Mouse (Mus musculus) liver, embryonic 15.5 days (tissue): ENCODE data around the gene Khdc4. TPM values are rescaled to one million over a fixed set of nuclear protein-coding genes. Genes with fewer than 3 reads are reported as not detected.

Experiments used
- ATAC-seq: fragments of 200-750 bp; cut with Nextera tagmentation; 2 replicates; pipeline ENCODE4 v1.8.0; 2017; ENCODE audit warnings: moderate number of reproducible peaks, mild to moderate bottlenecking, moderate library complexity; ENCODE audit not compliant: insufficient read depth
- H3K27ac ChIP-seq: fragments of 300-500 bp; sonication (generic); replicated peaks from 2 replicates; pipeline ENCODE4 v1.5.1; 2015; ENCODE audit warnings: mild to moderate bottlenecking, inconsistent platforms
- H3K27me3 ChIP-seq: fragments of 300-500 bp; sonication (generic); 2 replicates; pipeline ENCODE4 v1.6.1; 2015; ENCODE audit warnings: mild to moderate bottlenecking, inconsistent platforms
- H3K36me3 ChIP-seq: fragments of 300-500 bp; sonication (generic); replicated peaks from 2 replicates; pipeline ENCODE4 v1.6.1; 2015; ENCODE audit warnings: moderate library complexity, mild to moderate bottlenecking, inconsistent platforms
- H3K4me1 ChIP-seq: fragments of 300-500 bp; sonication (generic); replicated peaks from 2 replicates; pipeline ENCODE4 v1.6.1; 2015; ENCODE audit warnings: inconsistent platforms
- H3K4me2 ChIP-seq: fragments of 300-500 bp; sonication (generic); 2 replicates; pipeline ENCODE4 v1.6.1; 2015; ENCODE audit warnings: moderate library complexity, mild to moderate bottlenecking, inconsistent platforms
- H3K4me3 ChIP-seq: fragments of 300-500 bp; sonication (generic); replicated peaks from 2 replicates; pipeline ENCODE4 v1.5.1; 2015; ENCODE audit warnings: mild to moderate bottlenecking, inconsistent platforms
- H3K9ac ChIP-seq: fragments of 300-500 bp; sonication (generic); 2 replicates; pipeline ENCODE4 v1.6.1; 2015; ENCODE audit warnings: moderate library complexity, mild to moderate bottlenecking, inconsistent platforms
- H3K9me3 ChIP-seq: fragments of 300-500 bp; sonication (generic); replicated peaks from 2 replicates; pipeline ENCODE4 v1.6.1; 2016; ENCODE audit warnings: inconsistent platforms
- WGBS: fragments of 180-500 bp; shearing (Covaris S2); methylation state at CpG from one replicate; pipeline ENCODE4 v1.1.7; 2015; ENCODE audit warnings: mixed read lengths; ENCODE audit not compliant: insufficient replicate concordance; 5-methylcytosine and 5-hydroxymethylcytosine counted together
- polyA plus RNA-seq: library from polyadenylated mRNA; unstranded; fragments of >200 nt; fragmentation: Nextera tagmentation; extraction: Ambion mirVana; gene quantifications from 2 replicates; pipeline ENCODE4 v1.2.1, GENCODE M21; 2015

Khdc4 gene
- polyA plus RNA-seq, 1 experiment from 2014 or later = 23.9 TPM

DNA sequence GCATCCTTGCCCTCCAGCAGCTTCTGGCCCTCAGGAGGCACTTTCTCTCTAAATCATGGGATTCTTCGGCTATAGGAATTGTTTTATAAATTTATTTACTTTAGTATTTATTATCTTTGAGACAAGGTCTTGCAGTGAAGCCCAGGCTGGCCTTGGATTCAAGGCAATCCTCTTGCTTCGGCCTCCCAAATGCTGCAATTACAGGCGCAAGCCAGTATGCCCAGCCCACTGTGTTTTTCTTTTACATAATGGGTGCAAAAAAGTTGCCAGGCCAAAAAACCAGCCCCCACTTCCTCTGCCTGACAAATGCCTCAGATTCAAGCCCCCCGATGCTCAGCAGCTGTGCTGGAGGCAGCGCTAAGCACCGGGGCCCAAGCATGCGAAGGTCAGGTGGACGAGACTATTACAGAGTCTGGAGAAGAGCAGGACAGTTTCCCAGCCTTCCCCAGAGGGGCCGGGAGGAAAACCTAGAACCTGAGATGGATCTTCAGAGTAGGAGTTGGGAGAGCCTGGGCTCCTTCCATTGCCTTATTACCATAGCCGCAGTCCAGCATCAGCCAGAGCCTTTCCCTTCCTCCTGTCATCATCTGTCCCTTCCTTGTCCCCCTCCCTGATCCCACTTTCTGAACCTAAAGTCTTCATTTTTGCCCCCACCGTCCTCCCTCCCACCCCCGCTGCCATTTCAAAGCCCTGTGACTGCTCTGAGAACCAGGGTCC is 37.0 kb upstream of the Khdc4 start:
- Histone ChIP-seq H3K4me3 (no peak overlapping the region), H3K27me3 (no peaks in the 10 kb centered on the region), H3K4me2 (no peak overlapping the region), H3K9ac (no peak overlapping the region), H3K4me1 (0 out of 2 replicates have a peak, but pooled peaks cover 4% of the 10 kb centered on the region), H3K27ac (no peak overlapping the region), H3K9me3 (no peaks in the 10 kb centered on the region), H3K36me3 (peaks cover 37% of the 10 kb centered on the region)
- 70% methylated on average over 12 of the region's 12 CpGs for WGBS
- ATAC-seq = no peak

DNA sequence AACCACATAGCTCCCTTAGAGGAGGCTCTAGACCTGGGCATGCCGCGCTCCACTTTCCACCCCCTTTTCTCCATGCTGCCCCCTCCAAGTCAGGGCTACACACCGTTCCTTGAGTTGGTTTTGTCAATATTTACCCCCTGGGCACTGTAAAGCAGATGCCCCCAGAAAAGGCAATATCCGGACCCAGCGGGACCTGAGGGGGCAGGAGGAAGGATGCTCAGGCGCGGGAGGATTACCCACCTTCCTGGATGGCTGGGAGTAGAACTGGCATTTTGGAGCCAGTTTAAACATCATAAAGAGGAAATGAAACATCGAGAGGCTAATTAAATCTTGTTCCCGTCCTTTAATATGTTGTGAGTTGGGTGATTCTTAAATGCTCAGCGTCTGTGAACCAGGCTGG is 36.4 kb upstream of the Khdc4 start:
- no peaks in the 10 kb centered on the region for H3K9me3 ChIP-seq
- H3K9ac ChIP-seq = no peak overlapping the region
- 67% methylated on average over 10 of the region's 10 CpGs for WGBS
- no peak for ATAC-seq
- H3K36me3 ChIP-seq = peaks cover 32% of the 10 kb centered on the region
- H3K4me1 ChIP-seq = 0 out of 2 replicates have a peak, but pooled peaks cover 4% of the 10 kb centered on the region
- H3K27ac ChIP-seq = no peak overlapping the region
- no peak overlapping the region for H3K4me3 ChIP-seq
- H3K4me2 ChIP-seq = no peak overlapping the region
- H3K27me3 ChIP-seq = no peaks in the 10 kb centered on the region

GRCm38 (mm10) chr3:88649967-88650366 is 35.6 kb upstream of the Khdc4 start:
- no peak for ATAC-seq

GRCm38 (mm10) chr3:88650713-88651504 is 34.7 kb upstream of the Khdc4 start:
- H3K36me3 ChIP-seq = peaks cover 21% of the 10 kb centered on the region
- H3K27ac ChIP-seq = no peak overlapping the region
- 0 out of 2 replicates have a peak, but pooled peaks cover 4% of the 10 kb centered on the region for H3K4me1 ChIP-seq
- no peaks in the 10 kb centered on the region for H3K27me3 ChIP-seq
- WGBS = 46% methylated on average over 13 of the region's 13 CpGs
- no peaks in the 10 kb centered on the region for H3K9me3 ChIP-seq
- ATAC-seq = no peak
- no peak overlapping the region for H3K4me2 ChIP-seq
- no peak overlapping the region for H3K9ac ChIP-seq
- no peak overlapping the region for H3K4me3 ChIP-seq

More at GRCm38 (mm10) chr3:88649967-88650366, 35.6 kb upstream of the Khdc4 start:
- H3K9ac ChIP-seq = no peak overlapping the region
- no peaks in the 10 kb centered on the region for H3K27me3 ChIP-seq
- H3K27ac ChIP-seq = no peak overlapping the region
- WGBS = 79% methylated on average over 13 of the region's 13 CpGs
- no peaks in the 10 kb centered on the region for H3K9me3 ChIP-seq
- H3K4me1 ChIP-seq = 0 out of 2 replicates have a peak, but pooled peaks cover 4% of the 10 kb centered on the region
- no peak overlapping the region for H3K4me3 ChIP-seq
- H3K4me2 ChIP-seq = no peak overlapping the region
- H3K36me3 ChIP-seq = peaks cover 25% of the 10 kb centered on the region

- Histone ChIP-seq H3K9me3 (no peaks in the 10 kb centered on the region), H3K4me1 (0 out of 2 replicates have a peak, but pooled peaks cover 4% of the 10 kb centered on the region), H3K4me3 (no peak overlapping the region), H3K27me3 (no peaks in the 10 kb centered on the region), H3K4me2 (no peak overlapping the region), H3K9ac (no peak overlapping the region), H3K27ac (no peak overlapping the region), H3K36me3 (peaks cover 11% of the 10 kb centered on the region)
- WGBS = 45% methylated on average over 18 of the region's 18 CpGs
- no peak for ATAC-seq
Measured at GRCm38 (mm10) chr3:88651669-88652618, 33.7 kb upstream of the Khdc4 start.

- Histone ChIP-seq H3K36me3 (0 out of 2 replicates have a peak, but pooled peaks cover 3% of the 10 kb centered on the region), H3K27ac (no peak within 1 kb of the TSS), H3K9ac (no peak within 1 kb of the TSS), H3K9me3 (no peaks in the 10 kb centered on the region), H3K27me3 (no peaks in the 10 kb centered on the region), H3K4me2 (no peak within 1 kb of the TSS), H3K4me1 (0 out of 2 replicates have a peak, but pooled peaks cover 4% of the 10 kb centered on the region), H3K4me3 (no peak within 1 kb of the TSS)
- WGBS = 75% methylated on average over 17 of the region's 17 CpGs
- no peak for ATAC-seq
Measured at GRCm38 (mm10) chr3:88652846-88653515, 32.6 kb upstream of the Khdc4 start, which contains the start of gene Rxfp4. TSS of gene Rxfp4 (minus strand) at chr3:88653142.

GRCm38 (mm10) chr3:88653516-88654370 is 31.9 kb upstream of the Khdc4 start:
- H3K9ac ChIP-seq = no peak overlapping the region

GRCm38 (mm10) chr3:88654621-88655020 is 31.0 kb upstream of the Khdc4 start:
- Histone ChIP-seq H3K9me3 (no peaks in the 10 kb centered on the region), H3K36me3 (no peaks in the 10 kb centered on the region), H3K4me3 (no peak overlapping the region), H3K27ac (no peak overlapping the region), H3K4me2 (no peak overlapping the region), H3K27me3 (no peaks in the 10 kb centered on the region), H3K9ac (no peak overlapping the region), H3K4me1 (0 out of 2 replicates have a peak, but pooled peaks cover 4% of the 10 kb centered on the region)
- ATAC-seq = no peak
- WGBS = 60% methylated on average over 4 of the region's 4 CpGs

More at GRCm38 (mm10) chr3:88653516-88654370, 31.9 kb upstream of the Khdc4 start:
- no peak overlapping the region for H3K27ac ChIP-seq
- no peak overlapping the region for H3K4me2 ChIP-seq
- no peaks in the 10 kb centered on the region for H3K27me3 ChIP-seq
- H3K4me3 ChIP-seq = no peak overlapping the region
- H3K9me3 ChIP-seq = no peaks in the 10 kb centered on the region
- H3K36me3 ChIP-seq = no peaks in the 10 kb centered on the region
- 62% methylated on average over 6 of the region's 6 CpGs for WGBS
- ATAC-seq = no peak
- 0 out of 2 replicates have a peak, but pooled peaks cover 4% of the 10 kb centered on the region for H3K4me1 ChIP-seq

- Histone ChIP-seq H3K4me3 (no peak overlapping the region), H3K4me2 (no peak overlapping the region), H3K9ac (no peak overlapping the region), H3K36me3 (no peaks in the 10 kb centered on the region), H3K4me1 (0 out of 2 replicates have a peak, but pooled peaks cover 4% of the 10 kb centered on the region), H3K27me3 (no peaks in the 10 kb centered on the region), H3K27ac (no peak overlapping the region), H3K9me3 (no peaks in the 10 kb centered on the region)
- 67% methylated on average over 8 of the region's 8 CpGs for WGBS
- no peak for ATAC-seq
Measured at GRCm38 (mm10) chr3:88655619-88656018, 30.0 kb upstream of the Khdc4 start.
